Mouse (Mus musculus): ENCODE results near the gene Rcbtb1. TPM values are rescaled to one million over a fixed set of nuclear protein-coding genes. Genes with fewer than 3 reads are reported as not detected.

Rcbtb1 gene
- polyA plus RNA-seq, 1 experiment from 2014 or later, result 78.6 TPM

Other genes starting within 250 kb of the Rcbtb1 start
- gene 1700129C05Rik, start 58.3 kb upstream of the Rcbtb1 start, polyA plus RNA-seq (2015; fragmentation: Nextera tagmentation; extraction: Ambion mirVana), result not detected in 2 replicates
- gene Gm5142, start 22.5 kb upstream of the Rcbtb1 start, polyA plus RNA-seq (2015; fragmentation: Nextera tagmentation; extraction: Ambion mirVana), result not detected in 2 replicates
- gene Gm6904, start 59.0 kb downstream of the Rcbtb1 start, polyA plus RNA-seq (2015; fragmentation: Nextera tagmentation; extraction: Ambion mirVana), result not detected in 2 replicates
- not detected in 2 replicates for gene Phf11a, start 96.3 kb downstream of the Rcbtb1 start, polyA plus RNA-seq (2015; fragmentation: Nextera tagmentation; extraction: Ambion mirVana)
- gene Phf11b, start 140.1 kb downstream of the Rcbtb1 start, polyA plus RNA-seq (2015; fragmentation: Nextera tagmentation; extraction: Ambion mirVana), result 0.23 and 0.52 TPM in 2 replicates
- gene Phf11d, start 164.3 kb downstream of the Rcbtb1 start, polyA plus RNA-seq (2015; fragmentation: Nextera tagmentation; extraction: Ambion mirVana), result 0.64 and 0.65 TPM in 2 replicates
- 0.64 and 0.68 TPM in 2 replicates for gene Phf11c, start 194.2 kb downstream of the Rcbtb1 start, polyA plus RNA-seq (2015; fragmentation: Nextera tagmentation; extraction: Ambion mirVana)
- gene Setdb2, start 239.7 kb downstream of the Rcbtb1 start, polyA plus RNA-seq (2015; fragmentation: Nextera tagmentation; extraction: Ambion mirVana), result 10.6 and 11.4 TPM in 2 replicates
- gene Cab39l, start 239.8 kb downstream of the Rcbtb1 start, polyA plus RNA-seq (2015; fragmentation: Nextera tagmentation; extraction: Ambion mirVana), result 36.6 and 38.1 TPM in 2 replicates